Mouse (Mus musculus) Muller cell, postnatal 12 days (primary cell): ENCODE measurements at regions not wholly inside any gene's neighbourhood (a gene's known extent, or its start where the extent isn't known, plus 50 kb on each side); places are given as distances from the start of the nearest gene placed in this dataset.
A peak's percentile ranks its signal among the peaks of the same experiment; 100 is the strongest.

ENCODE experiments used
- DNase-seq: peaks from one replicate; pipeline ENCODE4 v3.0.0-alpha.2; 2015; ENCODE audit errors: inconsistent ontology term

DNA sequence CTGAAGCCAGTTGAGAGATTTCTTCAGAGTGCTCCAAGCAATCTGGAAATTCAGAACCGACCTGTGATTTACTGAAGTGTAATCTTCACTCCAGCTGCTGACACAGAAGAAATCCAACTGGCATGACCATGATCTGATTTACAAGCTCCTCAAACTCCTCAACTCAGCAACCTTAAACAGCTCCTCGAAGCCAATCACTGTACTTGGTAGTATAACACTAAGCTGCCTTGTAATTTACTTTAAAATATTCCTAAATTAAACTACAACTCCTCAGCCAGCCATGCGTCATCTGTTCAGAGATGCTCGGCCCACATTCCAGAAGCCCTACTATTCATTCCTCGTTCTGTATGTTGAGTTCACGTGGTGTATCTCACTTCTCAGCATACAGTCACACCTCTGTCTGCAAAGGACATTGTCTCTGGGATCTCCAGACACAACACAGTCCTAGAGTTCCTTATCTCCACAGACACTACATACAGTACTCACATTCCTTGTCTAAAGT, 116.0 kb upstream of the Smad1 start:
- no peak for DNase-seq

DNA sequence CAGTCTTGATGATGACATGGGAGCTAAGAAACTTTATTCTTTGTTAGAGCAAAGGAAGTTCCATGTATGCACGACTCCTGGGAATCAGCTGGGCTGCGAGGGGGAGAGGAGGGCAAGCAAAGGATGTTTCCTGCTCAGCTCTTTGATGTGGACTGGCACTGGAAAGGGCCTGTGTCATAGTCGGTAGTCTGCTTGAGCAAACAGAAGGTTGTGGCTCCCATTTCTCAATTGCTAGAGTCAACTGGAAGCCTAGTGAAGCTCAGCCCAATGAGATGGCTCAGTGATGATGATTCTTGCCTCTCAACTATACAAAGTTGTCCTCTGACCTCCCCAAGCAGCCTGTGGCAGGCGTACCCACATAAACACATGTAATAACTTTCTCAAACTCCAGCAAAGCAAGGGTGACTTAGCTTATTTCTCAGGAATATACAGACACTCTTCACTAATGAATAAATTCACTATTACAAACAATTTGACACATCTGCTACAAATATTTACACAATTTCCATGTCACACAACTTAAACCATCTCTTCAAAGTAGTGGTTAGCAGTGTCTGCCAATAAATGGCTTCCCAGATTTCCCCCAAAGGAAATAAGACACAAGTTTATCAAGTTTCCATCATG, 115.4 kb upstream of the Smad1 start:
- no peak for DNase-seq

DNA sequence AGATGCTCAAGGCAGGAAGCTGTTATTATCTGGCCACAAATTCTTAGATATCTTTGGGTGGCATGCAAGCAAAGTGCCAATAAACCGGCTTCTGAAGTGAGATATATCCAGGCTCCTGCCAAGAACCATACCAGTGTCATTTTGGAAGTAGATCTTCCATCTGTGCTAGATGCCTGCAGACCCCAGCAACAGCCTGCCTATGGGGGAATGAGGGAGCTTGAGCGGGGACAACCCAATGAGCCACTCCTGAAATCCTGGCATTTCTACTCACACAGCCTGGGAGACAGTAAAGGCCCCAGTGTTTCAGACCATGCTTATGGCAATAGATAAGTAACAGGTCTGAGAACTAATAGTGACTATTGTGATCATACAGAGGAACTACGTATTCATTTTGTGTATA, 109.3 kb upstream of the Smad1 start:
- no peak for DNase-seq

DNA sequence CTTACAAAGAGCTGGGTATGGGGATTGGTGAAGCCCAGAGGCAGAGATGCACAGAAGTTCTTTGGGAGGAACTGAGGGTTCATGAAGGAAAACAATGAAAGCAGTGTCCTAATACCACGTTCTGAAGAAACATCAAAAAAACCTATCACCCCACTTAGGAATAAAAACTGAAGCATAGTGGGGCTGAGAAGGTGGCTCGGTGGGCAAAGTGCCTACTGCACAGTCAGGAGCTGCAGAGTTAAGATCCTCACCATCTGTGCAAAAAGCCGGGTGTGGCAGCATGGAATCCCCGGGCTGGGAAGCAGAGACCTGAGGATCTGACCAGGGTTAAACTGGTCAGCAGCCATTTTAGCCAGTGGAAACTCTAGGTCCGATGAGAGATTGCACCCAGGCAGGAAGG, 106.1 kb upstream of the Smad1 start:
- no peak for DNase-seq

DNA sequence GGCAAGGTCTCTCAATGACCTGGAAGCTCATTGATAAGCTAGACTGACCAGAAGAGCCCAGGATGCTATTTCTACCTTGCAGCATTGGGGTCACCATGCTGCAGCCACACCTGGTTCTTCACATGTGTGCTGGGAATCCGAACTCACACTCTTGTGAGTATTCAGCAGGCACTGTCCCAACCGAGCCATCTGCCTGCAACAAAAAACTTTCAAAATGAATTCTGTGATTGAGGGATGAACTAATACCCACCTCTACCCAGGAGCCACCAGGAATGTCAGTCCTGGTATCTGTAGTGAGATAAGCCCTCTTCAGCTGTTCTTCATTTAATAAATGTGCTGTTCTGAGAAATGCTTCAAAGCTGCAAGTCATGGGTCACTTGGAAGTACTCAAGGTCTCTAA, 104.6 kb upstream of the Smad1 start:
- no peak for DNase-seq

GRCm38 (mm10) chr8:79502062-79502461, 102.7 kb upstream of the Smad1 start:
- no peak for DNase-seq

GRCm38 (mm10) chr8:79501238-79501637, 101.9 kb upstream of the Smad1 start:
- no peak for DNase-seq

DNA sequence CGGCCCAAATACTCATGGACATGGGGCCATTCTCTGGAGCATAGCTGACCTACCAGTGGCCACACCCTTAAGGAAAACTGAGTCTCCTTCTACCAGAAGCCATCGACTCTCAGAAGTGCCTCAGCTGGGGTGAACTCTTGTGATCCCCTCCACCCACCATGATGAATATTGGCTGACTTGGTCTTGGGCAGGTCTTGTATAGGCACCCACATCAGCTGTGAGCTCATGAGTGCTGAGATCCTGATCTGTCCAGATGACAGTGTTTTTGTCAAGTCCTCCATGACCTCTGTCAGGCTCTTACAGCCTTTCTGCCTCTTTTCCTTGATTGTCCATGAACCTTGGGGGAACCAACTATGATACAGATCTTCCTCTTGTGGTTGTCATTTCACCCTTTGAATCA, 99.9 kb upstream of the Smad1 start:
- no peak for DNase-seq

DNA sequence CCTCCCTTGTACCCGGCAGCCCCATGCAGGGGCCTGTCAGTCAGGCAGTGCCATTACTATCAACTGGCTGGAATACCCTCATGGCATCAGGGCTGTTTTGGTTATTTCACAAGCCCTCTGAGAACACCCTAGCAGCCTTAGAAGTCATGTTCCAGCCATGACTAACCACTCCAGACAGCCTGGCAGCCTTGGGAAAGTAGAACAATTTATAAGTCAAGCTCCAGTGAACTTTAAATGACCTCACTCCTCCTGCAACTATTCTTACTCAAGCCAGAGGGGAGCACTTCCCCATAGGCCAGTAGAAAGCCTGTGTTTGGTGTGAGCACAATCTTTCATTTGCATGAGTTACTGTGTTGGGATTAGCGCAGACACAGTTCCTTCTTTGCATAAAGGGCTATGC, 99.3 kb upstream of the Smad1 start:
- peak; percentile 68 for DNase-seq

DNA sequence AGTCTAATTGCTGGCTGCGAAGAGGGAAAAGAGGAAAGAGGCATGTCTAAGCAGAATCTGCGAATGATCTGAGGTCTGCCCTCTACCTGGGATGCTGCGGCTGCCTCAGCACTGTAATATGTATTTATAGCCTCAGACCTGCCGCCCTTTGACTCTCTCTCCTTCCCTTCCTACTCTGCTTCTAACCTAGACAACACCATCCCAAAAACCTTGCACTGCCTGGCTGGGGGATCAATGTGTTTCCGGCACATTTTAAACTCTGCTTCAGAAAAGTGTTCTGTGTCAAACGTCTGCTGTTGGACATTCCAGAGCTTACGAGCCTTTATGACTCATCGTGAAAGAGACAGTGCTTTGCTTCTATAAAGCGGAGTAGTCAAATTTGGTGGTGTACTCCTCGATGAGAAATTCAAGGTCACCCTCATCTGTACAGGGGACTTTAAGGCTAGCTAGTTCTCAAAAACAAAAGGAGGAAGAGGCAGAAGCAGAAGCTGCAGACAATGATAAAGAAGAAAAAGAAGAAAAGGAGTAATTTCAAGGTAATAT, 91.9 kb upstream of the Smad1 start:
- DNase-seq: no peak

DNA sequence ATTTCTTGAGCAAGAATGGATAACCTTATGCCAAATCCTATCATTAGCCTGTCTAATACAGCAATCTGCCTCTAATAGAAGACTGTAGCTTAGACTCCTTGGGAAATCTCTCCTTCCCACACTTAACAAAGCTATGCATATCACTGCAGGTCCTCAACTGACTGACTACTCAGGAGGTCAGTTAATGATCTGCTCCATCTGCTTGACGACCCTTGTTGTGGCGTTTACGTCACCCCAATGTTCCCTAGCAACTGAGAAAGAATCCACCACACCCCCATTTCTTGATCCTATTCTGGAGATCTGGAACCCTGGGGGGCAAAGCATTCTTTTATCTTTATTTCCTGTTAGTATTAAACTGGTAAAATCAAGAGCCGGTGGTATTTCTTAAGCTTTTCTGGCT, 91.4 kb upstream of the Smad1 start:
- no peak for DNase-seq

GRCm38 (mm10) chr8:79488861-79489260, 89.5 kb upstream of the Smad1 start:
- no peak for DNase-seq

- no peak for DNase-seq
Measured at GRCm38 (mm10) chr8:79487597-79487996, 88.3 kb upstream of the Smad1 start.

DNA sequence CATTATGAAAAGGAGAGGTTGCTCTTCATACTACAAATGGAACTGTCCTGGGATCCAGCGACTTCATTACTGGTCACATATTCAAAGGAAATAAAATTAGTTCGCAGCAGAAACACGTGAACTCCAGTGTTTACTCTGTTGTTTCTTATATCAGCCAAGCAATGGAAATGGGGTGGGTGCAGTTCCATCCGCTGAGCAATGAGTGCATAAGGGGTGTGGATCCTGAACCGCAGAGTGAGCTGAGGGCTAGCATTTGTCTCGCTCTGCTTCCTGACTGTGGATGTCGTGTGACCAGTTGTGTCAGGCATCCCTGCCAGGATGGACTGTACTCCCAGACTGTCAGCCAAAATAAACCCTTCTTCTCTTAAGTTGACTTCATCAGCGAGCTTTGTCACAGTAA, 80.0 kb upstream of the Smad1 start:
- no peak for DNase-seq

DNA sequence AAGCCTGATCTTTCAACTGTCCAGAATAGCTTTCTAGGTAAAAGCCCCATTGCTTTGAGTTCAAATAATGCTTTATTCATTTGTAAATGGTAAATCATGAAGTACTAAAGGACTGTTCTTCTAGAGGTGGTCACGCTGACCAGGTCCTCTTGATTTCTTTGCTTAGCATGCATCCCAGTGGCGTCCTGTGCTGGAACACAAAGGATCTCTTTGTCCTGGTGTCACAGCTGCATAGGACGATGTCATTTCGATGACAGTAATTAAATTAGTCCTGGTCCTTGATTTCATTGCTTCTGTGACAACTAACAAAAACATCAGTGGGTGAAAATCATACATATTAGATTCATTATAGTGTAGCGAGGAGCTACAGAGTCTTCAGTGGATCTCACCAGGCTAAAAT, 76.7 kb upstream of the Smad1 start:
- no peak for DNase-seq

DNA sequence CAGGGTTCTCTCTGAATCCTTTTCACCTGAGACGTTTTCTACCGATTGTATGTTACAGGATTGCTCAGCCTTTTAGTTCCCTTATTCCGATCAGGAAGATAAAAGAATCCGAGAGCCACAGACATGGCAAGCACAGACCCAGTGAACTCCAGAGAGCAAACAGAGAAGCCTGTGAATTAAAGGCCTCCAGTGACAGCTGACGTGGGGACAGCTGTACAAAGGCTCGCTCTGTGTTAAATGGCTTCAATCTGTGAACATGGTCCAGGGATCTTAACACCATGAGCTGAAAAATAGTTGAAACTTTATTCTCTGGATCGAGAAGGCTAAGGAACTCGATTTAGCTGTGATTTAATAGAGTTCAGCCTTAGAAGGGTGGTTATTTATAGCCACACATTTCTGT, 75.4 kb upstream of the Smad1 start:
- DNase-seq: no peak

- DNase-seq: peak; percentile 85
Measured at GRCm38 (mm10) chr8:79452101-79452500, 52.8 kb upstream of the Smad1 start.

- DNase-seq: no peak
Measured at GRCm38 (mm10) chr8:79449453-79449852, 50.1 kb upstream of the Smad1 start.
